Mouse (Mus musculus) embryonic fibroblast, embryonic 13.5 days (primary cell): Measurements from ENCODE around the gene Slc38a11. TPM values are rescaled to one million over a fixed set of nuclear protein-coding genes. Genes with fewer than 3 reads are reported as not detected.

ENCODE experiments used
- H3K27ac ChIP-seq: 2 replicates; pipeline ENCODE4 v1.5.1; 2012; ENCODE audit warnings: low read length, control low read depth, inconsistent platforms; ENCODE audit not compliant: insufficient read depth
- H3K4me1 ChIP-seq: 2 replicates; pipeline ENCODE4 v1.6.1; 2011; ENCODE audit warnings: low read length; ENCODE audit not compliant: control insufficient read depth, insufficient read depth
- H3K4me3 ChIP-seq: 2 replicates; pipeline ENCODE4 v1.5.1; 2011; ENCODE audit warnings: mild to moderate bottlenecking, control low read depth, low read length; ENCODE audit not compliant: insufficient read depth
- CTCF ChIP-seq: IDR thresholded peaks from 2 replicates; pipeline ENCODE4 v1.5.1; 2011; ENCODE audit warnings: mild to moderate bottlenecking, control low read depth, low read length, moderate library complexity, borderline replicate concordance; ENCODE audit not compliant: insufficient read depth
- POLR2A ChIP-seq: IDR thresholded peaks from 2 replicates; pipeline ENCODE4 v1.6.1; 2011; ENCODE audit warnings: low read depth, mild to moderate bottlenecking, control low read depth, low read length, moderate library complexity
- polyA plus RNA-seq: library from polyadenylated mRNA; stranded (reverse); fragments of >200 nt; gene quantifications from 2 replicates; pipeline ENCODE4 v1.2.4, GENCODE M21; 2011; ENCODE audit warnings: low read depth; ENCODE audit not compliant: missing spikeins, insufficient read length

The Slc38a11 gene
- polyA plus RNA-seq: not detected in 2 replicates

DNA sequence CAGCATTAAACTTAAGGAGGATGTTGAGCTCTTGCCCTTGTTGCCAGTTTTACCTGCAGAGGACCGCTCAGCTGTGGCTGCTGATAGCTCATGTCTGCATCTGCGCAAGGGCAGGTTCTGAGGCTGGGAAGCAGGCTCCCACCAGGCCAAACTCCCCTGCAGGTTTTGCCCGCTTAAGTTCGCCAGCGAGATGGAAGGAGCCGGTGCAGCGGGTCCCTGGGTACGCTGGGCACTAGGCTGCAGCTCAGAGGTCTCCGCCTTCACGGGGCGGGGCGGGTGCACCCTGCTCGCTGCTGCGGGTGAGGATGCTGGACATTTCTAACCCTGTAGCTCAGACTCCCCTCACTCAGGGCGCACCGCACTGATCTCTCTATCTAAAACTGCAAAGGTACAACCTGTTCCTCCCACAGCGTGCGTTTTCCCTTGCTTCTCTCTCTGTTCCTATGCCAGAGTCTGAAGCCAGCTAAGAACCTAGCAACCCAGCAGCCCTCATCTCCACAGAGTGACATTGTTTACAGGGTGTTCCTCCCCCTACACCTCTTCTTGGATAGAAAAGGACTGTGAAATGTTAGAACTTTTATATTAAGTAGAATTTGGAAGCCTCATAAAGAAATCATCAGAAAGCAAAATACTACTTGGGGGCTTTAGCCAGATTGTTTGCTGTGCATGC lies at the start of gene Slc38a11:
Slc38a11 (minus strand) TSS at position 207 of the 670 bp plus-strand sequence.
- Histone ChIP-seq H3K4me3 (no peak within 1 kb of the TSS), H3K4me1 (no peaks in the 10 kb centered on the region), H3K27ac (no peak within 1 kb of the TSS)
- no peak for TF ChIP-seq POLR2A
- TF ChIP-seq CTCF: no peak

- TF ChIP-seq CTCF: no peak
- TF ChIP-seq POLR2A: no peak
- Histone ChIP-seq H3K27ac (no peak overlapping the region), H3K4me3 (no peak overlapping the region), H3K4me1 (0 out of 2 replicates have a peak, but pooled peaks cover 2% of the 10 kb centered on the region)
These were observed 43.3 kb upstream of the Slc38a11 start for GRCm38 (mm10) chr2:65407110-65407509.

DNA sequence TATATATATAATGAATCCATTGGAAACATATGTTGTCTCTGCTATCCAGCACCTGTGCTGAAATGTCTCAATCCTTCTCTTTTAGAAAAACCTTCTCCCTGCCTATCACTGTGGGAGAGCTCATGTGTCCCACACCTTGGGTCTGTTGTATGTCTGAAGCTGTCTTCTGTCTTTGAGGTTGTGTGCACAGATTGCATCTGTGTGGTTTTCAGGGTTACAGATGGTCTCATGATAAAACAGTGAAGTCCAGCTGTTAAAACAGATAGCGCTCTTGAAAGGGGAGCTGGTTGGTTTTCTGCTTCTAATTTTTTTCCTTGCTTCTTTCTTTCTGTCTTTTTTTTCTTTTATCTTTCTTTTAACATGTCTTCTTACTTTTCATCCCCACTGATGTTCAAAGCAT lies 41.6 kb upstream of the Slc38a11 start:
- no peak overlapping the region for H3K27ac ChIP-seq

GRCm38 (mm10) chr2:65402001-65402400 lies 38.2 kb upstream of the Slc38a11 start:
- H3K4me3 ChIP-seq: no peak overlapping the region
- no peak for TF ChIP-seq POLR2A
- no peak for TF ChIP-seq CTCF
- H3K4me1 ChIP-seq: no peaks in the 10 kb centered on the region
- no peak overlapping the region for H3K27ac ChIP-seq

More for the DNA sequence above, 41.6 kb upstream of the Slc38a11 start:
- TF ChIP-seq CTCF (no peak), POLR2A (no peak)
- 0 out of 2 replicates have a peak, but pooled peaks cover 2% of the 10 kb centered on the region for H3K4me1 ChIP-seq
- H3K4me3 ChIP-seq: no peak overlapping the region

- Histone ChIP-seq H3K27ac (no peak overlapping the region), H3K4me3 (no peak overlapping the region), H3K4me1 (no peaks in the 10 kb centered on the region)
- TF ChIP-seq POLR2A (no peak), CTCF (no peak)
These were observed 36.1 kb upstream of the Slc38a11 start for GRCm38 (mm10) chr2:65399938-65400337.

DNA sequence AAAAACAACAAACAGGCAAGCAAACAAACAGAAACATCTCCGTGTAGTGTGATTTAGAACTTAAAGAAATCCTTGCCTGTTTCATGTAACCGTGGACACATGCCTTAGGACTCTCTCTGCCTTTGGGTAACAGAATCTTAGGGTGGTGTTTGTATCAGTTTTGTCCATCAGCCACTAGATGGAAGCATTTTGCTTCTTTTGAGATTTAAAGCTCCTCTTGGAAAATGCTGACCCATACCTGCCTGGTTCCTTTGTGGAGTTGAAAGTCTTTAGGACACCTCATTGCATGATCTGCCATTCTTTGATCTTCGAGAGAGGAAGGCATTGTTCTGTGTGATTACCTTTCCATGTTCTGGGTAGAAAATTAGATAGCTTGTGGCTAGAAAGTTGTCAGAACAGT lies 32.3 kb upstream of the Slc38a11 start:
- Histone ChIP-seq H3K4me3 (no peak overlapping the region), H3K27ac (no peak overlapping the region), H3K4me1 (no peaks in the 10 kb centered on the region)
- TF ChIP-seq POLR2A (no peak), CTCF (no peak)

DNA sequence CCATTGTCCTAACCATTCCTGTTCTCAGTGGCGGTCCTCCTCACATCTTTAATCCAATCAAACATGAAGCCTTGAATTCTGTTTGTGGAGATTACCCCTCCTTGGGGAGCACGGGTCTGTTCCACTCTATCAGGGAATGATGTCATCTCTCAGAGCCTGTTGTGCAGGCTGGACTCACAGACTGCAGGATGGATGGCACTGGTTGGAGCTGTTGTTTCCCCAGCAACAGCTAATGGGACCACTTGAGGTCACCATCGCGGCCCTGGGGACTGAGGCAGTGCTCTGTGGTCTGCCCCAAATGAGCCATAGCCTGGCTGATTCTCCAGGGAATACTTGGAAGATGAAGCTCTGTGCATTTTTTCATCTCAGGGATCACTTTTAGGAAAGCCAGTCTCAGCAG lies 29.2 kb upstream of the Slc38a11 start:
- TF ChIP-seq POLR2A: no peak
- no peak for TF ChIP-seq CTCF
- Histone ChIP-seq H3K27ac (no peak overlapping the region), H3K4me3 (no peak overlapping the region), H3K4me1 (no peaks in the 10 kb centered on the region)

GRCm38 (mm10) chr2:65391322-65391721 lies 27.5 kb upstream of the Slc38a11 start:
- Histone ChIP-seq H3K4me1 (no peaks in the 10 kb centered on the region), H3K4me3 (no peak overlapping the region), H3K27ac (no peak overlapping the region)
- TF ChIP-seq CTCF (no peak), POLR2A (no peak)

- no peak overlapping the region for H3K4me3 ChIP-seq
- H3K27ac ChIP-seq: no peak overlapping the region
- H3K4me1 ChIP-seq: no peaks in the 10 kb centered on the region
- TF ChIP-seq POLR2A: no peak
- TF ChIP-seq CTCF: no peak
These were observed 21.0 kb upstream of the Slc38a11 start for GRCm38 (mm10) chr2:65384815-65385214.

- Histone ChIP-seq H3K4me1 (no peaks in the 10 kb centered on the region), H3K4me3 (no peak overlapping the region), H3K27ac (no peak overlapping the region)
- TF ChIP-seq CTCF (no peak), POLR2A (no peak)
These were observed 18.7 kb upstream of the Slc38a11 start for GRCm38 (mm10) chr2:65382485-65382884.

GRCm38 (mm10) chr2:65378425-65378824 lies 14.6 kb upstream of the Slc38a11 start:
- H3K4me3 ChIP-seq: no peak overlapping the region
- no peak for TF ChIP-seq CTCF
- TF ChIP-seq POLR2A: no peak
- H3K27ac ChIP-seq: no peak overlapping the region
- no peaks in the 10 kb centered on the region for H3K4me1 ChIP-seq

- H3K4me1 ChIP-seq: no peaks in the 10 kb centered on the region
- H3K4me3 ChIP-seq: no peak overlapping the region
- no peak for TF ChIP-seq CTCF
- TF ChIP-seq POLR2A: no peak
- H3K27ac ChIP-seq: no peak overlapping the region
These were observed 10.6 kb upstream of the Slc38a11 start for GRCm38 (mm10) chr2:65374410-65374809.
